Mouse (Mus musculus): Measurements from ENCODE around the gene Cadps2.

Cadps2 gene

GRCm38 (mm10) chr6:23762204-23762603 is 77.0 kb downstream of the Cadps2 start:
- DNase-seq (ENCODE audit: low spot score in 2 of 2): no peak

DNA sequence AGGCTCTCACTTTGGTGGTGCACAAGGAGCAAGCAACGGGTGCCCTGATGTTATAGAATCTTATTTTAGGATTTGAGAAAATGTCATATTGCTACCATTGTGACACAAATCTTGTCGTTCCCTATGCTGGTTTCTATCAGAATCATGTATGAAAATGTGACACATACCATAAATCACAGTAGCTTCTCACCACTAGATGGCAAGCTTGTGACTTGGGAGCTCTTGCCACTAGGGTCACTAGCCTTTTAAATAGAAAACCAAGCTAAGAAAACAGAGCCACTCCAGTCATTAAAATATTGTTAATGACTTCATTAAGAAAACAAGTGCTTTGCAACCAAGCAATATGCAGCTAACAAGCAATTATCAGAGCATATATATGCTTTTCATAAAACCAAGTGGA is 81.0 kb downstream of the Cadps2 start:
- DNase-seq (ENCODE audit: low spot score in 2 of 2): no peak

DNA sequence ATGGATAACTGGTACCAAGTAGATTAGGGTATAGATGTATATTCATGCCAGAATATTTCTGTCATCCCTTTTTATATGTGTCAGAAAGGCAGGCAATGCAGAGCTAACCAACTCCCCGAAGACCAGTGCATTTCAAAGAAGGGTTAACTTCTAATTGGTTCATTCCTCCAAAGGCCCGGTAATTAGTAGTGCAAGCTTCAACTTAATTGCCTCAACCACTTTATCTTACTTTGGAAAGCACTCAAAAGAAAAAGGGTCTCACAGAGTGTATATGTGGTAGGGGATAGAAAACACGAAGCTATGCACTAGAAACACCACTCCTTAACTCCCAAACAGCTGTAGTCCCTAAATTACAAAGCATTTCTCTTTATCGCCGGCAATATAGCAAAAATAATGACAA is 90.4 kb downstream of the Cadps2 start:
- DNase-seq (ENCODE audit: low spot score in 2 of 2): no peak

DNA sequence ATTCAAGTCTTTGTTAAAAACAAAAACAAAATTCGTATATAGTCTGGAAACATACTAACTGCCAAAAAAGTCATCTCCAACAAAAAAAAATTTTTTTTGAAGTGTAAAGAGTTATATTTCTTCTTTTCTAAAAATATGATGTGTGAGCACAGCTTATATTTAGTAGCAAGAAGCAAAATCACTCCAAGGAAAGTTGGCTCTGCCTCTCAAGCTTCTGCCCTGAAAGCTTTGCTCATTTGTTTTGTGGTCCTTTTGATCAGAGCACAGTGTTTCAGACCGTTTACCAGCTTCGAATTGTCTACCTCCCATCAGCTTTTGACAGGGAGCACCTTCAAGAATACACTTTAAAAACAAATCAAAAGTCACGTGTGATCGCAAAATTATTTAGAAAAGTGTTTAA is 99.2 kb downstream of the Cadps2 start:
- DNase-seq (ENCODE audit: low spot score in 2 of 2): no peak

DNA sequence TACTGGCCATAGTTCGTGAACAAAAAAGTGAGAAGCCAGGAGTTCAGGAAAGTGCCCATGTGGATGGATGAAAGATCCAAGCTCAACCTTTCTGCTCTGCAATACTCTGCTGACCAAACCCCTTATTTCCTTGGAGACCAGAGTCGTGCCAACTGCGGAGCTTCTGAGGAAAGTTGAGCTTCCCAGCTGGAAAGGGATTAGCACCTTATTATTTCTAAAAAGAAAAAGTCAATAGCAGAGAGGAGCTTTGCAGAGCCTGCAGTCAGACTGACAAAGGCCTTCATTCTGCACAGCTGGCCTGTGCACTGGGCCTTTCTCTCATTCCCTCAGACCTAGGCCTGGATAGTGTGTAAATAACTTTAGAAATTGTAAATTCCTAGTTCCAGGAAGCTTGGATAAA is 106.5 kb downstream of the Cadps2 start:
- DNase-seq (ENCODE audit: low spot score in 2 of 2): no peak

- DNase-seq (ENCODE audit: low spot score in 2 of 2): no peak
Observed at GRCm38 (mm10) chr6:23728620-23729019, 110.6 kb downstream of the Cadps2 start.

DNA sequence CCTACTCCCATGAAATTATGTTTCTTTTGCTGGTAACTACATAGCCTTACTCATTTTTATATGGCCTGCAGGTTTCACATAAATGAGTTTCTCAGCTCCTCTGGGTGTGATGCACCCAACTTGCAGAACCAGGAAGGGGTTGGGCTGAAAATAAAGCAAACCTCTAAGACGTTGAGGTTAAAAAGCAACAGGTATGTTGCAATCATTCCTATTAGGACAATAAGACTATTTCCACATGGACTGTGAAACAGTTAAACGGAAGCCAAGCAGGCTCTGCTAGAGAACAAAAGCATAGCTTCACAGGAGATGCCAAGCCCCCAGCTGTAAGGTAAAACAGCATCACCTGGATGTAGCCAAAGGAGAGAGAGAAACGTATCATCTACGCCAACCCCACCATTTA is 115.5 kb downstream of the Cadps2 start:
- no peak for DNase-seq (ENCODE audit: low spot score in 2 of 2)

- DNase-seq (ENCODE audit: low spot score in 2 of 2): no peak
Observed at GRCm38 (mm10) chr6:23720401-23720800, 118.8 kb downstream of the Cadps2 start.

- no peak for DNase-seq (ENCODE audit: low spot score in 2 of 2)
Observed at GRCm38 (mm10) chr6:23707506-23707905, 131.7 kb downstream of the Cadps2 start.

GRCm38 (mm10) chr6:23700879-23701278 is 138.3 kb downstream of the Cadps2 start:
- no peak for DNase-seq (ENCODE audit: low spot score in 2 of 2)

DNA sequence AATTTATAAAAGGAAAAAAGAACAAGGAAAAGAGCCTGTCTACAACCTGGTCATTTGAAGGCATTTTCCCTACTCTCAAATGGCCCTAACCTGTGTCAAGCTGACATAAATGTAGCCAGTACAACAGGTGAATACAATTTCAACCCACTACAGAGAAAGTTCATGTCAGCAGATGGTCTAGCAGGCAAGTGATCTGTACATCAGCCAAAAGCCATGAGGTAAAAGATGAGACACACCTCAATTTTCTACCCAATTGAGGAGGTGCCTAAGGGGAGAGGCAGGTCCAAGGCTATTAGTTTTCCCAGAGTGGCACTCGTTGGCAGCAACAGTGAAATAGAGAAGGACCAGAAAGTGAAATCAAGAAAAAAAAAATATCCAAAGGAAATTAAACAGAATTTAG is 161.0 kb downstream of the Cadps2 start:
- no peak for DNase-seq (ENCODE audit: low spot score in 2 of 2)

DNA sequence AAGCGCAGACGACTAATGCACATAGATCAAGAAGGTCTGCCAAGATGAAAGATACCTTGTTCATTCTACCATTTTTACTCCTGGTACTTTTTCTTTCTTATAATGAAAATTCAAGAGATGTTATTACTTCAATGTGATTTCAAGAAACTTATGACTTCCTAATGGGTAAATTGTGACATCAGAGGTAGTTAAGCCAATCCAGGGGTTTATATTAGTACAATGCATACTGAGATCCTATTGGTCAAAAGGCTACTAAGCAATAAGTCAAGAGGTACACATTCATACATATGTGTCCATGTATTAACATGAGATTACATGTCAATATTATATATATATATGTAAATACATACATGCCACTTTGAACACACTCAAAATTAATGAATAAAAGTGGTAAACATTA is 184.2 kb downstream of the Cadps2 start, which contains the start of gene Rnf148:
Gene Rnf148, minus strand, starts transcription at position 101 of the 400 bp plus-strand sequence.
- no peak for DNase-seq (ENCODE audit: low spot score in 2 of 2)

GRCm38 (mm10) chr6:23650205-23650604 is 189.0 kb downstream of the Cadps2 start, which contains the start of gene Rnf133:
Gene Rnf133, minus strand, starts transcription at chr6:23650305.
- DNase-seq (ENCODE audit: low spot score in 2 of 2): no peak

DNA sequence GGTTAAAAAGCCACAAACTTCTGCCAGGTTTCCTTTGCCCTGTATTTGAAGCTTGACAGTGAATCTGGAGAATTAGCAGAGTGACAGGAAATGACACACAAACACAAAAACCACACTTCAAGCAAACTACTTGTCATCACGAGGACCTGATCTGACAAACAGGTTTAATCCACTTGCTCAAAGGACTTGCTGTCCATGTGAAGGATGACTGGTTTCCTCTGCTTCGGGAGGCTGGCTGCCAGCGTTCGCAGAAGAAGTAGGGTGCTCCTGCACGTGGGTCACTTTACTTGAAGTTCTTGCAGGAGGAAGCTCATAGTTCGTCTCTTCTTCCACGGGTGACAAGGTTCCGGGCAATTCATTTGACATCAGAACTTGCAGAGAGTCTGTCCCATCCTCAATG is 190.5 kb downstream of the Cadps2 start:
- DNase-seq (ENCODE audit: low spot score in 2 of 2): no peak

GRCm38 (mm10) chr6:23647627-23648247 is 191.5 kb downstream of the Cadps2 start:
- no peak for DNase-seq (ENCODE audit: low spot score in 2 of 2)

DNA sequence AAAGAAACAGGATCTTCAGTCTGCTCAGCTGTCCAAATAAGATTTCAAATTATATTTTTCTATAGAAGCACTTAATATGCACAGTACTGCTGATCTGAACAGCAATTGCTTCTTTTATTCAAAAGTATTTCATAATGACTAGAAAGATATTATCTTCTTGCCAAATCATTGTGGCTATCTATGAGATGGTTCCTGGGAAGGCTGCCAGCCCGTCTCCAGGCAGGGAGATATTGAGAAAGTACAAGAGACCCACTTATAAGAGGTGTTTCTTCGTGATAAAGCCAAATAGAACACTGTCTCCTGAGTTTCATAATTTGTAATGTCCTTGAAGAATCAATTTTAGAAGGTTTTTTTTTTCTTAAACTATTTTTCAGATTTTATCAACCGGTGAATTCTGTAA is 202.1 kb downstream of the Cadps2 start:
- no peak for DNase-seq (ENCODE audit: low spot score in 2 of 2)

DNA sequence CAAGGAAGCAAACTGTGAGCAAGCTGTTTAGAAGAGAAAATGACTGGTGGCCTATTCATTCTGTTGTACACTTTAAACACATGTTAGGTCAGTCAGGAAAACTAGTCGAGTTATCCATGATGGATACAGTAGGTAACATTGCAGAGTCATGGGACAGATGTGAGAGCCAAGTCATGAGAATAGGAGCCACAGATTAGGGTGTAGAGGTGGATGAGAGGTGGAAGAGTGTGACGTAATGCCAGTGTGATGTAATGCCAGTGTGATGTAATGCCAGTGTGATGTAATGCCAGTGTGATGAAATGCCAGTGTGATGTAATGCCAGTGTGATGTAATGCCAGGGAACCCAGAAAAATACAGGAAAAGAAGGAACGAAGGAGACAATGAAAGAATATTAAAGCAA is 204.0 kb downstream of the Cadps2 start:
- no peak for DNase-seq (ENCODE audit: low spot score in 2 of 2)

DNA sequence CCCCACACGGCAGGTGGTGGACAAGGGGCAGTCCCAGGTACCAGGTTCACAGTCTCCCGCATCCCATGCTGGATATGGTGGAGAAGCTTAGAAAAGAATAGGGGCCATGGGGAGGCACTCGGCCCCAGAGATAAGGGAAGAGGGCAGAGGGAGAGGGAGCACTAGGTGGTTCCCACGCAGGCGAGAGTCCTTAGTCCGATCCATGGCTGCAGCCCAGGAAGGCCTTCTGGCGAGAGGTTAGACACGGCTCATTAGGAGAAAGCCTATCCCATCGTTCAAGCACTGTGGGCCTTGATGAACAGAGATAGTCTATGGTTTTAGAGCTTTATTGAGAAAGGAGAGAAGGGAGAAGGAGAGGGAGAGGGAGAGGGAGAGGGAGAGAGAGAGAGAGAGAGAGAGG is 205.2 kb downstream of the Cadps2 start:
- DNase-seq (ENCODE audit: low spot score in 2 of 2): no peak

- DNase-seq (ENCODE audit: low spot score in 2 of 2): no peak
Observed at GRCm38 (mm10) chr6:23630465-23630864, 208.8 kb downstream of the Cadps2 start.

GRCm38 (mm10) chr6:23575102-23575501 is 264.1 kb downstream of the Cadps2 start:
- no peak for DNase-seq (ENCODE audit: low spot score in 2 of 2)

DNA sequence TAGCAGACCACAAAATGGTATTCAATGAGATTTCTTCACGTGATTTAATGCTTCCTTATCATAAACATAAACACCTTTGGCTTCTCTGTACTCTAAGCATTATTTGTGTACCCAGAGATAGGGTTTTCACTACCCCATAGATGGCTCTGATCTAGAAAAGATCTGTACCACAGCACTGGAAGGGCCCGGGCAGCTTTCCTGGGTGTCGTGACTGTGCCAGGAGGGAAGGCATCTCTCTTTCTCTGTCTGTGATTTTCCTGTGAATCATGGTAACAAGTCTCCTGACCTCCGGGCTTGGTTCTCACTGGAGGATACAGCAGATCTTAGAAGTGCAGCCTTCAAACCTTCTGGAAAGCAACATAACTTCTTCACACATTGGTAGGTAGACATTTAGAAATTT is 265.5 kb downstream of the Cadps2 start:
- no peak for DNase-seq (ENCODE audit: low spot score in 2 of 2)

GRCm38 (mm10) chr6:23572401-23572800 is 266.8 kb downstream of the Cadps2 start:
- DNase-seq (ENCODE audit: low spot score in 2 of 2): no peak

- no peak for DNase-seq (ENCODE audit: low spot score in 2 of 2)
Observed at GRCm38 (mm10) chr6:23569686-23570085, 269.5 kb downstream of the Cadps2 start.

- DNase-seq (ENCODE audit: low spot score in 2 of 2): no peak
Observed at GRCm38 (mm10) chr6:23568688-23569087, 270.5 kb downstream of the Cadps2 start.
